Mouse (Mus musculus) kidney, postnatal 0 days (tissue): ENCODE measurements at regions not wholly inside any gene's neighbourhood (a gene's known extent, or its start where the extent isn't known, plus 50 kb on each side); places are given as distances from the start of the nearest gene placed in this dataset.

Experiments used
- ATAC-seq: fragments of 200-750 bp; cut with Nextera tagmentation; replicated peaks from 2 replicates; pipeline ENCODE4 v1.8.0; 2017; ENCODE audit warnings: low read depth, moderate number of reproducible peaks, moderate TSS enrichment, moderate library complexity; ENCODE audit not compliant: low FRiP score
- DNase-seq: peaks from one replicate; pipeline ENCODE4 v3.0.0-alpha.2; 2016; ENCODE audit warnings: low spot score
- H3K27ac ChIP-seq: fragments of 300-500 bp; sonication (generic); 2 replicates; pipeline ENCODE4 v1.5.1; 2014; ENCODE audit warnings: mild to moderate bottlenecking
- H3K27me3 ChIP-seq: fragments of 300-500 bp; sonication (generic); 2 replicates; pipeline ENCODE4 v1.6.1; 2014; ENCODE audit warnings: low read length, mixed read lengths; ENCODE audit not compliant: insufficient read depth
- H3K36me3 ChIP-seq: fragments of 300-500 bp; sonication (generic); 2 replicates; pipeline ENCODE4 v1.6.1; 2014; ENCODE audit warnings: low read length, mixed read lengths; ENCODE audit not compliant: insufficient read depth
- H3K4me1 ChIP-seq: fragments of 300-500 bp; sonication (generic); replicated peaks from 2 replicates; pipeline ENCODE4 v1.6.1; 2014; ENCODE audit warnings: antibody characterized with exemption, low read length, mixed read lengths; ENCODE audit not compliant: insufficient read depth
- H3K4me2 ChIP-seq: fragments of 300-500 bp; sonication (generic); 2 replicates; pipeline ENCODE4 v1.6.1; 2014; ENCODE audit warnings: mild to moderate bottlenecking, low read length, moderate library complexity, mixed read lengths
- H3K4me3 ChIP-seq: fragments of 300-500 bp; sonication (generic); replicated peaks from 2 replicates; pipeline ENCODE4 v1.5.1; 2014; ENCODE audit warnings: low read depth, low read length
- H3K9ac ChIP-seq: fragments of 300-500 bp; sonication (generic); 2 replicates; pipeline ENCODE4 v1.6.1; 2014; ENCODE audit warnings: low read depth, low read length
- H3K9me3 ChIP-seq: fragments of 300-500 bp; sonication (generic); replicated peaks from 2 replicates; pipeline ENCODE4 v1.6.1; 2016; ENCODE audit warnings: low read length, inconsistent platforms, mixed read lengths
- CTCF ChIP-seq: IDR thresholded peaks from 2 replicates; pipeline ENCODE4 v1.5.1; 2016; ENCODE audit warnings: antibody characterized with exemption, low read depth, mild to moderate bottlenecking, moderate library complexity
- whole genome bisulfite sequencing: fragments of 180-500 bp; shearing (Covaris S2); extraction: QIAGEN DNeasy Blood & Tissue Kit; methylation state at CpG from one replicate; pipeline ENCODE4 v1.1.7; 2014; 5-methylcytosine and 5-hydroxymethylcytosine counted together

DNA sequence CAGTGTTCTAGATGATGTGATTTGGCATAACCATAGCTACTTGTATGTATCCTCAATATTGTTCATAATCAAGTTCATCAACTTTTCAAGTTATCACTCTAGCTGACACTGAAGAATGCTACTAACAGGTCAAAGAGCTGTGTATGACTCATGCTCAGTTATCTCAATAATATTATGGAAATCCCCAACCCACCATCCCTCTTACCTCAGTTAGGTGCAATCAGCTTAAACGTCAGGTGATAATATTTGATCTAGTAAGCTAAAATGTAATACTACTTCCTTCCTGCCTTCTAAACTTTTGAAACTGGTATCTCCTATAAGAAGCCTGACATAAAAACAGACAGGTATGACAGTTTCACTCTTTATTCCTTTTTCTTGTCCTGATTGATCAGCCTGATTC is 474.6 kb downstream of the Gm11232 start:
- ATAC-seq: no peak
- DNase-seq: no peak
- H3K9ac ChIP-seq: no peak overlapping the region
- H3K4me2 ChIP-seq: no peak overlapping the region
- no peak overlapping the region for H3K4me3 ChIP-seq
- no peaks in the 10 kb centered on the region; the same call in 1 of the 2 replicates for H3K9me3 ChIP-seq
- TF ChIP-seq CTCF: no peak
- H3K27me3 ChIP-seq: no peaks in the 10 kb centered on the region
- H3K27ac ChIP-seq: no peak overlapping the region
- WGBS: 85% methylated on average over 1 of the region's 1 CpGs
- H3K36me3 ChIP-seq: no peaks in the 10 kb centered on the region
- H3K4me1 ChIP-seq: no peaks in the 10 kb centered on the region

DNA sequence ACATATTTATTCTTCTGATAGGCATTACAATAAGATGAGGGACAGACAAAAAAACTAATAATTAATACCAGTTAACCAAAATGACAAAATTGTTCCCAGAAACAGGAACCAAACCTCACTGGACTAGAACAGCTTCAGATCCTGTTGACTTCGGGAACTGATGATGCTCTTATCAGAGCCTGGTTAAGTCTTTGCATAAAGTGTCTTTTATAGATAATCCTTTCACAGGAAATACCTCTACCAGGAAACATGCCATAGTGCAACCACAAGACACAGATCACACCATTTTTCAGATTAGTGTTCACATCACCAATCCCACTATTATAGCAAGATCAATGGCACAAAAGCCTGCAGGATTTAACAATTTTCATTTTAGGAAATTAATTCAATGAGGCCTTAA is 478.1 kb downstream of the Gm11232 start:
- Histone ChIP-seq H3K27ac (no peak overlapping the region), H3K4me2 (no peak overlapping the region), H3K9ac (no peak overlapping the region), H3K4me1 (no peaks in the 10 kb centered on the region), H3K27me3 (no peaks in the 10 kb centered on the region), H3K4me3 (no peak overlapping the region), H3K9me3 (no peaks in the 10 kb centered on the region), H3K36me3 (no peaks in the 10 kb centered on the region)
- TF ChIP-seq CTCF: no peak
- 100% methylated on average over 1 of the region's 1 CpGs for WGBS
- ATAC-seq (no peak), DNase-seq (no peak)

DNA sequence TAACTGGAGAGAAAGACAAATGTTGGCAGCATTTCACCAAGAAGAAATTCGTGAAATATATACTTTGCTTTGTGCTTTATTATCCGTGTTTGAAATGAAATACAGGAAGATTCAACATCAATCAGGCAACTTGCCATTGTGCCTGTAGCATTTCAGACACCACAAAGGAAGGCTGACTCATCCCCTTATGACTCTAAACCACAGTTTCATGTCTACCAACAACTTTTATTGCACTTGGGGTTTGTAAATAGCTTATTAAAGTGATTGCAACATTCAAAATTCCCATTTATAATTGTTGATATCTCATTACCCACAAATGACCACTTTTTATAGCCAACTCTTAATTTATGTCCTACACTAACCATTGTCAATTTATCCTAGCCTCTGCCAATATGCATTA is 497.9 kb downstream of the Gm11232 start:
- TF ChIP-seq CTCF: no peak
- DNase-seq: no peak

DNA sequence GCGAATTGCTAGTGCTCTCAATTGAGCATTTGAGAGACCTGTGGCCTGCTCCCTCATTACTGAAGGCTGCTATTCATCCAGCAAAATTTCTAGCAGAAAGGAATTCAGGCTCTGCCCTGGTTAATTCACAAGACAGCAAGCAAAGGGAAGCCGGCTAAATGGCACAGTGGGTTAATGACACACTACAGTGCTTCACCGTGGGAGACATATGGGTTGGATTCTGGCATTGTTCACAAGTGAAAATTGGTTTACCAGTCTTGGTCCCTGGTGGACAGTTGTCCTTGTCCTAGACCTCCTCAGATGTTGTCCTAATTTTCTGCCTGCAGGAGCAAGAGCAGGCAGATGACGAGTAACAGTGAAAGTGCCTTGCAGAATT is 527.3 kb downstream of the Gm11232 start:
- 58% methylated on average over 4 of the region's 4 CpGs for WGBS
- TF ChIP-seq CTCF: no peak
- Histone ChIP-seq H3K4me3 (no peak overlapping the region), H3K9ac (no peak overlapping the region), H3K27me3 (no peaks in the 10 kb centered on the region), H3K27ac (no peak overlapping the region), H3K9me3 (no peaks in the 10 kb centered on the region), H3K4me2 (no peak overlapping the region), H3K4me1 (no peaks in the 10 kb centered on the region), H3K36me3 (no peaks in the 10 kb centered on the region)
- ATAC-seq: no peak
- no peak for DNase-seq

More for the DNA sequence above, 497.9 kb downstream of the Gm11232 start:
- Histone ChIP-seq H3K4me1 (no peaks in the 10 kb centered on the region), H3K9me3 (no peaks in the 10 kb centered on the region), H3K9ac (no peak overlapping the region), H3K27me3 (no peaks in the 10 kb centered on the region), H3K36me3 (no peaks in the 10 kb centered on the region), H3K4me2 (no peak overlapping the region), H3K27ac (no peak overlapping the region), H3K4me3 (no peak overlapping the region)
- WGBS: 46% methylated on average over 2 of the region's 2 CpGs
- ATAC-seq: no peak

DNA sequence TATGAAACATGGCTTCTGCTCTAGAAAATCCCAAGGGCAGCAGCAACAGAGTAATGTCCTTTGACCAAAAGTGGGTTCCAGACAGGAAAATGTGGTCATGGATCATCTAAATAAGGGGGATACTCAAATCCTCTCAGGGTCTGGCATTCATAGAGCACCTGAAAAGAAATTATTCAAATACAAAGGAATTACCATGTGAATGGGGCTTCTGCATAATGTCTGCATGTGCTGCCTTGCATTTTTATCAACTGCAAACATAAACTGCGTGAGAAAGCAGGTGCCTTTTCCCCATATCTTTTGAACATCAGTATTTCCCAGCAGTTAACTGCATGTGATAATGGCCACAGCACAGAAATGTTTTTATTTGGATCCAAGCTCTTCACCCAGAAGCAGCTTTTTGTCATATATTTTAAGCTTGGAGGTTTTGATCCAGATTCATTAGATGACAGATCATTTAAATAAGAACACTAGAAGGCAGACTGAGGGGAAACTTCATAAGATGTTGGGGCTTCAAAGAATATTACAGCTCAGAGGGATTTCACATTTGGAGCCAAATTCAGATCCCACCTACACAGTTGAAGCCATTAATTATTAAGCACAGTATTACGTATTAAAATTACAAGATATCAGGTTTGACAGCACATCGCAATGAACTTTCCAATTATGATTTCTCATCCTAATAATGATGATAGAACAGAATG is 527.8 kb downstream of the Gm11232 start:
- Histone ChIP-seq H3K9me3 (no peaks in the 10 kb centered on the region), H3K4me1 (no peaks in the 10 kb centered on the region), H3K36me3 (no peaks in the 10 kb centered on the region), H3K27me3 (no peaks in the 10 kb centered on the region), H3K4me2 (no peak overlapping the region), H3K4me3 (no peak overlapping the region), H3K9ac (no peak overlapping the region), H3K27ac (no peak overlapping the region)
- no peak for ATAC-seq
- TF ChIP-seq CTCF: no peak
- DNase-seq: no peak
- 86% methylated on average over 3 of the region's 3 CpGs for WGBS

DNA sequence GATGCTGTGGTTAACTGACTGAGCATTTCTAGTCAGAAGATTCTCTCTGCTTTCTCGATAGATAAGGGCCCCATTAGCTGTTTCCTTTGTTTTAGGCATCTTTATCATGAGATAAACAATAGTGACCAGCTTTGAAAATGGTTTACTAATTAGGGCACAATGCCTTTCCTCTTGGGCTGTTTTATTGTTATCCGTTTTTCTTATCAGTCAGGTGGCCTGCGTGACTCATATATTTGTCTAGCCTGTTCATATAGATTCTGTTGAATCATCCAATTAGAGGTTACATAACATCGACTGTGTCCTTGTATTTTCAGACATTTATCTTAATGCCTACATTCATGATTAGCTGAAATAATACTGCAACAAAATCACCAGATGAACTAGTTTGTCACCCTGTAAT is 531.1 kb downstream of the Gm11232 start:
- no peak for DNase-seq
- no peak for ATAC-seq
- Histone ChIP-seq H3K9me3 (no peaks in the 10 kb centered on the region), H3K27me3 (no peaks in the 10 kb centered on the region), H3K27ac (no peak overlapping the region), H3K36me3 (no peaks in the 10 kb centered on the region), H3K4me2 (no peak overlapping the region), H3K9ac (no peak overlapping the region), H3K4me3 (no peak overlapping the region), H3K4me1 (no peaks in the 10 kb centered on the region)
- TF ChIP-seq CTCF: no peak
- 82% methylated on average over 4 of the region's 4 CpGs for WGBS

DNA sequence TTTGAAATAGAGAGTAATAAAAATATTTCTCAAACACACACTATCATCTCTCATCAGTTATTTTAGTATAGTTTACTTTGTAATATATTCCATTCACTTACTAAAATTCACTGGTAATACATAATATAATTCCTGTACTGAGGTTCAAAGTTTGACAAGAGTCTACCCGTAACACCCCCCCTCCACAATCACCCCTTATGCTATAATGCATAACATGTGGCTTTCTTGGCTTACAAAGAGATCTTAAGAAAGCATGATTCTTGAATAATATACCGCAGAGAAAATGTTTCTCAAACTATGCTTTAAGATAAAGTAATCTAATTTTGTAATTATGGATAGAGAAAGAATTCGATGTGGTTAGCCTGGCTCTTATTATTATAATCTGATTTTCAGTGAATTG is 539.7 kb downstream of the Gm11232 start:
- 77% methylated on average over 3 of the region's 3 CpGs for WGBS

More for the DNA sequence above, 539.7 kb downstream of the Gm11232 start:
- Histone ChIP-seq H3K27ac (no peak overlapping the region), H3K4me2 (no peak overlapping the region), H3K27me3 (no peaks in the 10 kb centered on the region), H3K36me3 (no peaks in the 10 kb centered on the region), H3K9me3 (no peaks in the 10 kb centered on the region), H3K4me3 (no peak overlapping the region), H3K9ac (no peak overlapping the region), H3K4me1 (no peaks in the 10 kb centered on the region)
- DNase-seq (no peak), ATAC-seq (no peak)
- TF ChIP-seq CTCF: no peak
